Mouse (Mus musculus) c-Kit-positive CD71-positive TER-119-negative erythroid progenitor cells, embryonic 14.5 days (primary cell): ENCODE measurements around the gene Prl7c1.
"Not testable (repeated sequence)": the region's sequence is repeated elsewhere in the genome, so short reads cannot be mapped to it uniquely, and the experiment has no call there.

Experiments used
- DNase-seq: peaks from one replicate; pipeline ENCODE4 v3.0.0-alpha.2; 2013; ENCODE audit warnings: low read depth

The Prl7c1 gene

GRCm38 (mm10) chr13:27780704-27781103 lies at the start of gene Prl7c1:
TSS of gene Prl7c1 (minus strand) at chr13:27780804.
- DNase-seq = not testable (repeated sequence)

DNA sequence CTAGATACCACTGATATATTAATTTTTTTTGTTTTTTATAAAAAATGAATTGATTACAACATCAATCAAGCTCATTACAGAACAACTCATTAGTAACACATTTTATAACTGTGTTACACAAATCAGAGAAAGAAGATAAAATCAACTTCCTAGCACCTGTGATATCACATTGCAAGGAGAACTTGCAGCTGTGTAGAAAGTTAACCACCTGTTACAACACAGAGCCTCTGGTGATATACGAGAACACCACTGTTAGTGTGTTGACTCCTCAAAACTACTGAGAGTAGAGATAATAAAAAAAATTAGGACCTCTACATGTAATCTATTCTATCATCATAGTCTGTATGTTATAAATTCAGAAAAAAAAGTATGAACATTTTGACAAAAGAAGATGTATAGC lies 22.2 kb upstream of the Prl7c1 start:
- DNase-seq = no peak

DNA sequence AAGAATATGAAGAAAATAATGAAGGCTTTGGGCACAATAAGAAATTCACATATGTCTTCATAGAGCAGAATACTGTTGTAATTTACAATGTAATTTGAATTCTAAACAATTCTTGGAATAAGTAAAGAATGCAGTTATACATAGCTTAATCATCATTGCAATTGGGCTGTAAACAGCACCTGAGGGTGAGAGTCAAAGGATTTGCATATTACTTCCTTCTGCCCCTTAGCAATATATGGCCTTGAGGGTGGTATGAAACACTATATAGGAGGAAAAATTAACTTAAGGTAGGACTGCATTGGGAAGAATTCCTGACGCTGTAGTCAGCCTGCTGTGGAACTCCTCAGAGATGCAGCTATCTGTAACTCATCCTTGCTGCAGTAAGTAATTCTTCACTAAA lies 20.8 kb upstream of the Prl7c1 start, which contains the start of gene Prl2a1:
Prl2a1 (plus strand) TSS at position 301 of the 400 bp plus-strand sequence.
- no peak for DNase-seq

- DNase-seq = no peak
Observed at GRCm38 (mm10) chr13:27799303-27799702, 18.7 kb upstream of the Prl7c1 start.

- no peak for DNase-seq
Observed at GRCm38 (mm10) chr13:27734512-27735186, 46.0 kb downstream of the Prl7c1 start.

- not testable (repeated sequence) for DNase-seq
Observed at GRCm38 (mm10) chr13:27730286-27730959, 50.2 kb downstream of the Prl7c1 start.

DNA sequence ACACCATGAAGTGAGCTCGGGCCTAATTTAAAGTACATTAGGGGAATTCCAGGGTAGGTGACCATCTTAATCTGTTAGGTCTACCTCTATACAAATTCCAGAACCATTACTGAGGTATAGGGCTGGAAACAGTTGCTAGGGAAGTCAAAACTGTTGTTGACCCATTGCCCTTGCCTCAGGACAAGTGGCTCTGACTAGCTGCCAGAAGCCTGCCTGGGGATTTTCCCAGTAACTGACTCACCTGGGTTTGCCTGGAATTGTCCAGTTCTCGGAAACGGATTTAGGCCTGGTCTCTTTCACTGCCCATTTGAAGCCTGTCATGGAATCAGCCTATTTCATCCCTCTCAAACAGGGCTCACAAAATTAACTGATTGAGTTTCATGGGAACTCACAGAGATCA lies 55.5 kb downstream of the Prl7c1 start:
- DNase-seq = not testable (repeated sequence)
